Mouse (Mus musculus): ENCODE measurements around the gene Hist1h2ae.
"Not testable (repeated sequence)": the region's sequence is repeated elsewhere in the genome, so short reads cannot be mapped to it uniquely, and the experiment has no call there.

Hist1h2ae gene

DNA sequence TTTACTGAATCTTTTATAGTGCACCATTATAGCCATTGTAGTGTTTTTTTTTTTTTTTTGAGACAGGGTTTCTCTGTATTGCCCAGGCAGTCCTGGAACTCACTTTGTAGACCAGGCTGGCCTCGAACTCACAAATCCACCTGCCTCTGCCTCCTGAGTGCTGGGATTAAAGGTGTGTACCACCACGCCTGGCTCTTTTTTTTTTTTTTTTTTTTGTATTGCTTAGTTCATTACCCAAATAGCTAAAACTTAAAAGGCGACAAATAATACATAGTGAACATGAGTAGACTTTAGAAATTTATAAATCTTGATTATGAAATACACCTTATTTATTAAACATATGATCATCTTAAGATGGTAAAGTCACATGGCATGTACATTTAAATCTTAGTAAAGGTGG lies 29.5 kb downstream of the Hist1h2ae start:
- no peak for DNase-seq (ENCODE audit: low read depth, low spot score)

- not testable (repeated sequence) for DNase-seq (ENCODE audit: low read depth, low spot score)
Observed at GRCm38 (mm10) chr13:23539821-23540220, 31.2 kb downstream of the Hist1h2ae start.

GRCm38 (mm10) chr13:23538249-23538648 lies 32.8 kb downstream of the Hist1h2ae start:
- no peak for DNase-seq (ENCODE audit: low read depth, low spot score)

GRCm38 (mm10) chr13:23537006-23537710 lies 33.9 kb downstream of the Hist1h2ae start:
- DNase-seq (ENCODE audit: low read depth, low spot score): no peak

GRCm38 (mm10) chr13:23536076-23536822 lies 34.8 kb downstream of the Hist1h2ae start:
- no peak for DNase-seq (ENCODE audit: low read depth, low spot score)

DNA sequence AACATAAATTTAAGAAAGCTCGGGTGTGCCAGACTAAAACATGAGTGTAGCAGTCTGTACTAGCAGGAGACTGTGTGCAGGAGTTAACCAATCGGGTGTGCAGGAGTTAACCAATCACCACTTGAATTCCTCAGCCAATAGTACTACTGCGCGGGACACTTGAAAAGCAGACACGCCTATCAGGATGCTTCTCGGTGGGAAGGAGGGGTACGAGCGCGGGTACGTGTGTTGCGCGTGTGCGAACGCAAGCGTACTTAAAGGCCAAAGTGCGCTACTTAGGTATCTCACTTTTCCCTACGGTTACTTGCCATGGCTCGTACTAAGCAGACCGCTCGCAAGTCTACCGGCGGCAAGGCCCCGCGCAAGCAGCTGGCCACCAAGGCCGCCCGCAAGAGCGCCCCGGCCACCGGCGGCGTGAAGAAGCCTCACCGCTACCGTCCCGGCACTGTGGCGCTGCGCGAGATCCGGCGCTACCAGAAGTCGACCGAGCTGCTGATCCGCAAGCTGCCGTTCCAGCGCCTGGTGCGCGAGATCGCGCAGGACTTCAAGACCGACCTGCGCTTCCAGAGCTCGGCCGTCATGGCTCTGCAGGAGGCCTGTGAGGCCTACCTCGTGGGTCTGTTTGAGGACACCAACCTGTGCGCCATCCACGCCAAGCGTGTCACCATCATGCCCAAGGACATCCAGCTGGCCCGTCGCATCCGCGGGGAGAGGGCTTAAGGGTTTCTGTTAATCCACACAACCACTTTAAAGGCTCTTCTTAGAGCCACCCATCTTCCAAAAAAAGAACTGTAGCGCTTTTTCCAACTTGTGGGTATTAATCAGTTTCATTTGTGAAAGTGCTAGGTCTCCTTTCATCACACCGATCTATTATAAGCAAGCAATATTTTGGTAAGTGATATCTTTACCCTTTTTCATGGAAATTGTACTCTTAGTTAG lies 35.6 kb downstream of the Hist1h2ae start, which contains the start of gene Hist1h3g:
Hist1h3g (plus strand) TSS at position 286 of the 939 bp plus-strand sequence.
- DNase-seq (ENCODE audit: low read depth, low spot score): peak; percentile 97

DNA sequence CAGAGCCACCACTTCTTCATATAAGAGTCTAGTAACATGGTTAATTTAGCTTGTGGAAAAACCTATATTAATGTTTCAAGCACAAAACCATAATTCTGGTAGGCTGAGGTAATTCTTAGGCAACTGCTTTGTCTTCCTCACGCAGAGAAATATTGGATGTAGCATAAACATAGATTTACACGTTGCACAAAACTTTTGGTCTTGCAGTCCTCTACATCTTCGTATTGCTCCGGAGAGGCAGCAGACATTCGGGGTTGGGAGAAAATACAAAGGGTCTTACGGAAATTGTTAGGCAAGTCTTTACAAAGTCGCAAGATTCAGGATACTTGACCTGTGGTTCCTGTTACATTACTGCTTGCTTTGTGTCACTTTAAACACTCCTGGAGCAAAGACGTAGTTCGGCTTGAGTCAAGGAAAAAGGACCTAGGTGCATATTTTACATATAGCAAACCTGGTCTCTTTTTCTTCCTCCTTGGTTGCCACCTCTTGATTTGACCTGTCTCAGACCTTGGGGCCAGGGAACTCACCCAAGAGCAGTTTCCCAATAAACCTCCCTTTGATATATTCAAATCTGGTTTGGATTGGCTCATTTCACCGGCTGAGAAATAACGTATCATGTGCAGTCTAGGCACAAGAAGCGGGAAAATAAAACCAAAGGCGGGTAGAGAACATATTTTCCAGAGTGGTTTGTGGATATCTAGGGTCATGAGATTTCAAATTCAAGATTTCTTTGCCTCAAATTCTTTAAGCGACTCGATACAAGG lies 36.5 kb downstream of the Hist1h2ae start:
- DNase-seq (ENCODE audit: low read depth, low spot score): no peak

DNA sequence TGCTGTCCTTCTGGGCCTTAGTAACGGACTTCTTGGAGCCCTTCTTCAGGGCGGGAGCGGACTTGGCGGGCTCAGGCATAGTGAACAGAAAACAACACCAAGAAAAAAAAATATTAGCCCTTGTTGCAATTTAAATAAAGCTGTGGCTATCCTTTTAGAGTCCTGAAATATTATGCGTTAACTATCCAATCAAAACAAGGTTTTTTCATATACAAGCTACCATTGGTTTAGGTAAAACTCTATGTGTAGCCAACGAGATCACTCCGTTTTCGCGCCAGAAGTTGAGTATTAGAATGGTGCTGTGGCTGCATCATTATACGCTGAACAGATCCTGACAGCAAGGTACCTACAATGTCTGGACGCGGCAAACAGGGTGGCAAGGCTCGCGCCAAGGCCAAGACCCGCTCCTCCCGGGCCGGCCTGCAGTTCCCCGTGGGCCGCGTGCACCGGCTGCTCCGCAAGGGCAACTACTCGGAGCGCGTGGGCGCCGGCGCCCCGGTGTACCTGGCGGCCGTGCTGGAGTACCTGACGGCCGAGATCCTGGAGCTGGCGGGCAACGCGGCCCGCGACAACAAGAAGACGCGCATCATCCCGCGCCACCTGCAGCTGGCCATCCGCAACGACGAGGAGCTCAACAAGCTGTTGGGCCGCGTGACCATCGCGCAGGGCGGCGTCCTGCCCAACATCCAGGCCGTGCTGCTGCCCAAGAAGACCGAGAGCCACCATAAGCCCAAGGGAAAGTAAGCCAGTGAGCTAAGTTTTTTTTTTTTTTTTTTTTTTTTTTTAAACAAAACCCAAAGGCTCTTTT lies 37.3 kb downstream of the Hist1h2ae start, which contains the start of gene Hist1h2af:
Hist1h2af (plus strand) TSS at position 347 of the 808 bp plus-strand sequence.
- peak; percentile 95 for DNase-seq (ENCODE audit: low read depth, low spot score)

- DNase-seq (ENCODE audit: low read depth, low spot score): no peak
Observed at GRCm38 (mm10) chr13:23532262-23533075, 38.6 kb downstream of the Hist1h2ae start.

DNA sequence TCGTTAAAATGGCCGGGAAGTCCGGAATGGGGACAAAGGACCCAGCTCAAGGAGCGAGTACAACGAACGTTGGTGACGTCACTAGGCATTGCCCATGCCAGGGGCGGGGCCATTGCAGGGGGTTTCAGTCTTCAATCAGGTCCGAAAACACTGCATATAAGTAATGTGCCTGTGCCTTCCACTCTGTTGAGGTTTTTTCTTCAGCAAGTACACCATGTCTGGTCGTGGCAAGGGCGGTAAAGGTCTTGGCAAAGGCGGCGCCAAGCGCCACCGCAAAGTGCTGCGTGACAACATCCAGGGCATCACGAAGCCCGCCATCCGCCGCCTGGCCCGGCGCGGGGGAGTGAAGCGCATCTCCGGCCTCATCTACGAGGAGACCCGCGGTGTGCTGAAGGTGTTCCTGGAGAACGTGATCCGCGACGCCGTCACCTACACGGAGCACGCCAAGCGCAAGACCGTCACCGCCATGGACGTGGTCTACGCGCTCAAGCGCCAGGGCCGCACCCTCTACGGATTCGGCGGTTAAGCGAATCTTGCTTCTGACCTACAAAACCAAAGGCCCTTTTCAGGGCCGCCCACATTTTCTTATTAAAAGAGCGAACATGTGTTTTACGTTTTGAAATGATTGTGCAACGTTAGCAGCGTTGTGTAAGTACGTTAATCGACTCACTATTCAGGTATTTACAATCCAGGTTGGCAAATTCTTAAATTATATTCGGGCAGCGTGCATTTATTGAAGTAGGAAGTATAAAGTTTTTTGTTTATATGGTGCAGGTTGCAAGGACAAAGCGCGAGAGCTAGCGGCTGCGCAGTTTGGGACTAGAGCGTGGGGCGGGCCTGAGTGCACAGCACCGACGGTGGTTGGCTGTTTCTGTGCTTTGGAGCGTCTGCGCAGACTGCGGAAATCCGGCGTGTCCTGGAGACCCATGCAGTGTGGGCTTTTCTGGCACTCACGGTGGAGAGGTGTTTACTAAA lies 39.8 kb downstream of the Hist1h2ae start, which contains the start of gene Hist1h4h:
Hist1h4h (plus strand) TSS at position 150 of the 975 bp plus-strand sequence.
- DNase-seq (ENCODE audit: low read depth, low spot score): peak; percentile 99

DNA sequence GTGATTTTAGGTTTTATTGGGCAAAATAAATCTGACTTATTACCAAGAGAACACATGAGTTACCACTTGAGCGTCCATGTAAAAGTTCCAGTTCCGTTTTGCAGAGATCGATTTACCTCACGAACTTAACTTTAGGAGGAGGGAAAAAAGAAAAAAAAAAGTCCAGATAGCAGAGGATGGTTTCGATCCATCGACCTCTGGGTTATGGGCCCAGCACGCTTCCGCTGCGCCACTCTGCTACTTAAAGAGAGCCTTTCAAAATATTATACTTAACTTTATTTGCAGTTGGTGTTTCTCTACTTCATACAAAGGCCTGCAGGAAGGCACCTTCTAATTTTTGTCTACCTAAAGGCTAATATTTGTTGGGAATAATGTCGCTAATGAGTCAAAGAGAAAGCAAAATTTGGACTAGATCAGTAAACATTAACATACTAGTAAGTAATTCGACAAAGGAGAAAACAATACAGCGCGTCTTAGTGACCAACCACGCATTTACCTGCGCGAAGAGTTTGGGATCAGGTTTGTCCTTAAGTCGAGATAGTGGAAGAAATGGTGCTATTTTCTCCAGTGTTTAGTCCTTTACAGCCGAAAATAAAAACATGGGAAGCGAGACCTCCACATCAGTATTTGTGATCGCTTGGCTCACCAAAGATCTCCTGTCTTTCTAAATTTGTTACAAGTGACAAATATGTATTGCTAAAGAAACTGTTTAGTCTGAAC lies 40.7 kb downstream of the Hist1h2ae start:
- peak; percentile 68 for DNase-seq (ENCODE audit: low read depth, low spot score)

- no peak for DNase-seq (ENCODE audit: low read depth, low spot score)
Observed at GRCm38 (mm10) chr13:23529480-23530165, 41.4 kb downstream of the Hist1h2ae start.

- no peak for DNase-seq (ENCODE audit: low read depth, low spot score)
Observed at GRCm38 (mm10) chr13:23529005-23529404, 42.0 kb downstream of the Hist1h2ae start.

DNA sequence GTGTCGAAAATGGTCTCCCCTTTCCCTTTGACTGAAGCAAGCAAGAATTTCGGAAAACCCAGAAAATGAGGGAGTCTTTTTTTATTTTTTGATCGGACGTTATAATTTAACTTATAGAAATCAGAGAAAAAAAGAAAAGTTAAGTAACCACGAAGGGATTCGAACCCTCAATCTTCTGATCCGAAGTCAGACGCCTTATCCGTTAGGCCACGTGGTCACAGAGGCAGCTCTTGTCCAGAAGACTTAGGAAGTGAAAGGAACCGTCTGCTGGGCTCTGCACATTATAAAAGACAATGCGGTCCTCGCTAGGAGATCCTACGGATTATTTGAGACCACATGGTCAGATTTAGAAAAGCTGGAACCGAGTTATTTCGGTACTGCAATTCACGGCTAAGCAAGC lies 44.7 kb downstream of the Hist1h2ae start:
- DNase-seq (ENCODE audit: low read depth, low spot score): peak; percentile 96

DNA sequence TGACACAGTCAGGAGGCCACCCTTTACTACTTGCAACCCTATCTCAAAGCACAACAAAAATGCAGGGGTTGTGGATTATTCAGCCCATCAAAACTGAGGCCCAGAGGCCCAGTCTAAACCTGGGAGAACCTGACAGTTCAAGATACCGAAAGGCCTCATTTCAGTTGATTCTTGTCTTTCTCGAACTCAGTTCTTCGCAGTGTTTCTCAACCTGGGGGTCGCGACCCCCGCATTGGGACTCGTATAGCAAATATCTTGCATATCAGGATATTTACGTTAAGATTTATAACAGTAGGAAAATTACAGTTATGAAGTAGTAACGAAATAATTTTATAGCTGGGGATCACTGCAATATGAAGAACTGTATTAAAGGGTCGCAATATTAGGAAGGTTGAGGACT lies 45.1 kb downstream of the Hist1h2ae start:
- DNase-seq (ENCODE audit: low read depth, low spot score): no peak

- peak; percentile 91 for DNase-seq (ENCODE audit: low read depth, low spot score)
Observed at GRCm38 (mm10) chr13:23524654-23525053, 46.4 kb downstream of the Hist1h2ae start.

GRCm38 (mm10) chr13:23523976-23524375 lies 47.0 kb downstream of the Hist1h2ae start:
- no peak for DNase-seq (ENCODE audit: low read depth, low spot score)
